Mouse (Mus musculus) liver, embryonic 16.5 days (tissue): ENCODE measurements at regions not wholly inside any gene's neighbourhood (a gene's known extent, or its start where the extent isn't known, plus 50 kb on each side); places are given as distances from the start of the nearest gene placed in this dataset.

Experiments used
- ATAC-seq: fragments of 200-750 bp; cut with Nextera tagmentation; 2 replicates; pipeline ENCODE4 v1.8.0; 2017; ENCODE audit warnings: low read depth, mild to moderate bottlenecking, moderate number of reproducible peaks, moderate library complexity
- H3K27ac ChIP-seq: fragments of 300-500 bp; sonication (generic); 2 replicates; pipeline ENCODE4 v1.5.1; 2014; ENCODE audit warnings: mild to moderate bottlenecking, low read length
- H3K27me3 ChIP-seq: fragments of 300-500 bp; sonication (generic); 2 replicates; pipeline ENCODE4 v1.6.1; 2014; ENCODE audit warnings: low read depth, low read length, mixed read lengths; ENCODE audit not compliant: control insufficient read depth, insufficient read depth
- H3K36me3 ChIP-seq: fragments of 300-500 bp; sonication (generic); 2 replicates; pipeline ENCODE4 v1.6.1; 2014; ENCODE audit warnings: mild to moderate bottlenecking; ENCODE audit not compliant: control insufficient read depth, insufficient read depth
- H3K4me1 ChIP-seq: fragments of 300-500 bp; sonication (generic); 2 replicates; pipeline ENCODE4 v1.6.1; 2014; ENCODE audit warnings: low read depth, low read length, mixed read lengths; ENCODE audit not compliant: control insufficient read depth
- H3K4me2 ChIP-seq: fragments of 300-500 bp; sonication (generic); 2 replicates; pipeline ENCODE4 v1.6.1; 2014; ENCODE audit warnings: low read depth, low read length, mixed read lengths
- H3K4me3 ChIP-seq: fragments of 300-500 bp; sonication (generic); 2 replicates; pipeline ENCODE4 v1.5.1; 2014; ENCODE audit warnings: low read depth, mild to moderate bottlenecking, low read length
- H3K9ac ChIP-seq: fragments of 300-500 bp; sonication (generic); 2 replicates; pipeline ENCODE4 v1.6.1; 2014; ENCODE audit warnings: low read depth, low read length
- H3K9me3 ChIP-seq: fragments of 300-500 bp; sonication (generic); replicated peaks from 2 replicates; pipeline ENCODE4 v1.6.1; 2016; ENCODE audit warnings: low read length; ENCODE audit not compliant: control insufficient read depth
- WGBS: fragments of 180-500 bp; shearing (Covaris S2); extraction: QIAGEN DNeasy Blood & Tissue Kit; methylation state at CpG from one replicate; pipeline ENCODE4 v1.1.7; 2014; ENCODE audit not compliant: insufficient replicate concordance; 5-methylcytosine and 5-hydroxymethylcytosine counted together

- no peak for ATAC-seq
- no peak overlapping the region for H3K4me2 ChIP-seq
- no peak overlapping the region for H3K27ac ChIP-seq
- no peak overlapping the region for H3K4me3 ChIP-seq
- no peaks in the 10 kb centered on the region for H3K4me1 ChIP-seq
- H3K36me3 ChIP-seq: no peaks in the 10 kb centered on the region
- no peaks in the 10 kb centered on the region for H3K27me3 ChIP-seq
- H3K9me3 ChIP-seq: no peaks in the 10 kb centered on the region
- WGBS: 61% methylated on average over 7 of the region's 7 CpGs
- H3K9ac ChIP-seq: no peak overlapping the region
Observed at GRCm38 (mm10) chr8:35228449-35228848, 537.1 kb upstream of the Gm19410 start.

GRCm38 (mm10) chr8:35233520-35234186, 531.9 kb upstream of the Gm19410 start:
- Histone ChIP-seq H3K27me3 (no peaks in the 10 kb centered on the region), H3K9ac (no peak overlapping the region), H3K4me1 (no peaks in the 10 kb centered on the region), H3K4me3 (no peak overlapping the region), H3K4me2 (no peak overlapping the region), H3K36me3 (no peaks in the 10 kb centered on the region), H3K9me3 (no peaks in the 10 kb centered on the region), H3K27ac (no peak overlapping the region)
- 37% methylated on average over 5 of the region's 5 CpGs for WGBS
- ATAC-seq: no peak

GRCm38 (mm10) chr8:35234436-35234835, 531.2 kb upstream of the Gm19410 start:
- Histone ChIP-seq H3K27ac (no peak overlapping the region), H3K27me3 (no peaks in the 10 kb centered on the region), H3K36me3 (no peaks in the 10 kb centered on the region), H3K4me1 (no peaks in the 10 kb centered on the region), H3K4me3 (no peak overlapping the region), H3K4me2 (no peak overlapping the region), H3K9ac (no peak overlapping the region), H3K9me3 (no peaks in the 10 kb centered on the region)
- no peak for ATAC-seq
- 46% methylated on average over 5 of the region's 5 CpGs for WGBS

DNA sequence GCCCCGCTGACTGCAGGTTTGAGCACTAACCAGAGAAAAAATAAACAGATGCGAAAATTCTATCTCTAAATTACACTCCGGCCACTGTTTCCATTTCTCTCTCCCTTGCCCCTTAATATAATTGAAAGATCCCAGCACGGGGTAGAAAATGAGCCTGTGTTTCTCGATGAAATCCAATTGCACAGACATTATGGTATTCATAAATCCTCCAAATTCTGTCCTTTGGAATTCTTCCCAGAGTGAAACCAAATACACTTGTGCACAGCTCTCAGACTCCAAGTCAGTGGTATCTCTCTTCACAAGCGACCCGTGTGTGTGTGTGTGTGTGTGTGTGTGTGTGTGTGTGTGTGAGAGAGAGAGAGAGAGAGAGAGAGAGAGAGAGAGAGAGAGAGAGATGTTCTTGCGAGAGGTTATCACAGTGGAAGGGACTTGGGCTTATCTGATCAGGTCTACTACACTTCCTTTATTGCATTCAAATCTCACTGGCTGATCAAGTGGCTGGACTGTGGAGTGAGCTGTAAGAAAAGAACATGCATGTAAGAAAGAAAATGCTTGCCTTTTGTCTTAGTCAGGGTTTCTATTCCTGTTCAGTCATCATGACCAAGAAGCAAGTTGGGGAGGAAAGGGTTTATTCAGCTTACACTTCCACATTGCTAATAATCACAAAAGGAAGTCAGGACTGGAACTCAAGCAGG, 529.6 kb upstream of the Gm19410 start:
- no peak for ATAC-seq
- Histone ChIP-seq H3K36me3 (no peaks in the 10 kb centered on the region), H3K9me3 (no peaks in the 10 kb centered on the region), H3K4me3 (no peak overlapping the region), H3K27me3 (no peaks in the 10 kb centered on the region), H3K4me2 (no peak overlapping the region), H3K4me1 (no peaks in the 10 kb centered on the region), H3K27ac (no peak overlapping the region), H3K9ac (no peak overlapping the region)
- 54% methylated on average over 8 of the region's 8 CpGs for WGBS

GRCm38 (mm10) chr8:35237279-35237678, 528.3 kb upstream of the Gm19410 start:
- Histone ChIP-seq H3K27ac (no peak overlapping the region), H3K36me3 (no peaks in the 10 kb centered on the region), H3K27me3 (no peaks in the 10 kb centered on the region), H3K9me3 (no peaks in the 10 kb centered on the region), H3K4me3 (no peak overlapping the region), H3K9ac (no peak overlapping the region), H3K4me1 (no peaks in the 10 kb centered on the region), H3K4me2 (no peak overlapping the region)
- ATAC-seq: no peak
- WGBS: 68% methylated on average over 6 of the region's 6 CpGs

DNA sequence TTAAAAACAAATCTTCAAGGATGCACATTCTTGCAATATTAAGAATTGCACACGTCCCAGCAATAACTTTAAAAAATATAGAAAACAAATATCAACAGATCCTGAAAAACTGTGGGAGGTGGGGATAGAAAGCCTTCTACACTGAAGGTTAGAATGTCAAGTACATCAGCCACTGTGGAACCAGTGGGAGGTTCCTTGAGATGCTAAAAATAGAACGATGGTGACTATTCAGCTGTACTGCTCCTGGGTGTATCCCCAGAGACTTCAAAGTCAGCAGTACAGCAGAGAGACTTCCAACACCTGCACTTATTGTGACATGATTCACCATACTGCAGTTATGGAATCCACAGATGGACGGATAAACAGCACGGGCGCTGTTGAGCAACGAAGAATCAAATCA, 524.7 kb upstream of the Gm19410 start:
- Histone ChIP-seq H3K27me3 (no peaks in the 10 kb centered on the region), H3K4me3 (no peak overlapping the region), H3K4me1 (no peaks in the 10 kb centered on the region), H3K4me2 (no peak overlapping the region), H3K27ac (no peak overlapping the region), H3K36me3 (no peaks in the 10 kb centered on the region), H3K9me3 (no peaks in the 10 kb centered on the region), H3K9ac (no peak overlapping the region)
- 72% methylated on average over 6 of the region's 6 CpGs for WGBS
- ATAC-seq: no peak

- Histone ChIP-seq H3K9me3 (no peaks in the 10 kb centered on the region), H3K4me1 (no peaks in the 10 kb centered on the region), H3K27ac (no peak overlapping the region), H3K4me2 (no peak overlapping the region), H3K9ac (no peak overlapping the region), H3K4me3 (no peak overlapping the region), H3K27me3 (no peaks in the 10 kb centered on the region), H3K36me3 (no peaks in the 10 kb centered on the region)
- WGBS: 56% methylated on average over 11 of the region's 11 CpGs
- no peak for ATAC-seq
Observed at GRCm38 (mm10) chr8:35243555-35243954, 522.0 kb upstream of the Gm19410 start.

DNA sequence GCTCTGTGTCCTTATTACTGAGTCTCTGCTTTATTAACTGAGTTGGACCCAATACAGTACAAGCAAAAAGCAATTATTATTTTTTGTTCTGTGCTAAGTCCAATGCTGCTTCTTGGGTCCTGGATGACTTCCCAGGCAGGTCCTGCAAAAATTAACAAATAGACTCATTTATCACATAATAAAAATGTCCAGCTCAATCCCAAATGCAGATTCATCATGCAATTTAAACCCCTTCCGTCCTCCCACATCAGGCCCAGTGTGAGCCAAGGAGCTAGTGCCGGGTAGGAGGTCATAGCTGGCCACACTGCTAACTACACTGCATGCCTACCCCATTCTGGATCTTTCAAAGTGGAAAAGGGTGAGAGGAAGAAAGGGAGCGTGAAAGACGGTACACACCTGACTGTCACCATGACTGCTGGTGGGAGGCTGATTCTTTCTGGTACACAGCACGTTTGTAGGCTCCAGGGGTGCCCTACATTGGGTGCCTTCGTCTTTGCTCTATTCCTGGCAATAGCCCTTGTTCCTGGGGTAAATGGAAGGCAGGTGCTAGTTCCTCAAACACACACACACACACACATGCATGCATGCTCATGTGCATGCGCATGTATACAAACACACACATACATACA, 515.7 kb upstream of the Gm19410 start:
- Histone ChIP-seq H3K36me3 (no peaks in the 10 kb centered on the region), H3K27ac (no peak overlapping the region), H3K27me3 (no peaks in the 10 kb centered on the region), H3K4me3 (no peak overlapping the region), H3K9ac (no peak overlapping the region), H3K4me1 (no peaks in the 10 kb centered on the region), H3K9me3 (no peaks in the 10 kb centered on the region), H3K4me2 (no peak overlapping the region)
- no peak for ATAC-seq
- 61% methylated on average over 7 of the region's 7 CpGs for WGBS

DNA sequence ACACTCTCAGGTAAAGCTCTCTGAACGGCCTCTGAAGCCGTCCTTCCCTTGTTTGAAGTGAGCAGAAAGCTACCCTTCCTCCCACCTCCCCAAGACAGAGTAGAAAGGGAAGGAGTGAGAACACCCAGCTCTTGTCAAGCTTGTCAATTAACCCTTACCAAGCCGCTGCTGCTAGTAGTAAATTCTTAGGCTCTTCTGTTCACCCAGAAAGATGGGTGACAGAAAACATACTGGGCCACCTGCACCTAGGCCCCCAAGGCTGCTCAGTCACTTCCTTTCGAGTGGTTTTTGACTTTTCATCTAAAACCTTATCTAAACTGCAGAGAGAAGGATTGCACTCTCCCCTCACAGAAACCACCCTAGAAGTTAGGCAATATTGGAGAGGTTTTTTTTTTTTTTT, 514.9 kb upstream of the Gm19410 start:
- H3K9ac ChIP-seq: no peak overlapping the region
- H3K4me1 ChIP-seq: no peaks in the 10 kb centered on the region
- H3K27me3 ChIP-seq: no peaks in the 10 kb centered on the region
- no peak for ATAC-seq
- H3K36me3 ChIP-seq: no peaks in the 10 kb centered on the region
- H3K9me3 ChIP-seq: no peaks in the 10 kb centered on the region
- WGBS: 16% methylated on average over 4 of the region's 4 CpGs
- no peak overlapping the region for H3K4me2 ChIP-seq
- no peak overlapping the region for H3K4me3 ChIP-seq
- H3K27ac ChIP-seq: no peak overlapping the region
